Mouse (Mus musculus): ENCODE measurements at regions not wholly inside any gene's neighbourhood (a gene's known extent, or its start where the extent isn't known, plus 50 kb on each side); places are given as distances from the start of the nearest gene placed in this dataset.
"Not testable (repeated sequence)": the region's sequence is repeated elsewhere in the genome, so short reads cannot be mapped to it uniquely, and the experiment has no call there.

- not testable (repeated sequence) for TF ChIP-seq GATA1 (IDR thresholded peaks at IDR 0.05; ENCODE audit: borderline replicate concordance, low read length); FLI1 (IDR thresholded peaks at IDR 0.05; ENCODE audit: low read length)
Observed at GRCm38 (mm10) chr5:75419282-75419681, 155.4 kb upstream of the Kit start.
